Mouse (Mus musculus) liver, embryonic 11.5 days (tissue): ENCODE results near the gene Gch1. TPM values are rescaled to one million over a fixed set of nuclear protein-coding genes. Genes with fewer than 3 reads are reported as not detected.

Experiments used
- ATAC-seq: fragments of 200-750 bp; cut with Nextera tagmentation; replicated peaks from 2 replicates; pipeline ENCODE4 v1.8.0; 2017; ENCODE audit warnings: moderate number of reproducible peaks, mild to moderate bottlenecking, moderate TSS enrichment, moderate library complexity; ENCODE audit not compliant: low FRiP score
- DNase-seq: peaks from one replicate; pipeline ENCODE4 v3.0.0-alpha.2; 2017; ENCODE audit warnings: low spot score
- H3K27ac ChIP-seq: fragments of 300-500 bp; sonication (generic); 2 replicates; pipeline ENCODE4 v1.5.1; 2014; ENCODE audit warnings: mild to moderate bottlenecking, low read depth, low read length, control low read depth
- H3K27me3 ChIP-seq: fragments of 300-500 bp; sonication (generic); replicated peaks from 2 replicates; pipeline ENCODE4 v1.6.1; 2014; ENCODE audit warnings: low read length, mixed read lengths; ENCODE audit not compliant: control insufficient read depth, insufficient read depth
- H3K36me3 ChIP-seq: fragments of 300-500 bp; sonication (generic); 2 replicates; pipeline ENCODE4 v1.6.1; 2014; ENCODE audit warnings: mild to moderate bottlenecking, low read length, moderate library complexity, mixed read lengths; ENCODE audit not compliant: control insufficient read depth, insufficient read depth
- H3K4me1 ChIP-seq: fragments of 300-500 bp; sonication (generic); replicated peaks from 2 replicates; pipeline ENCODE4 v1.6.1; 2014; ENCODE audit warnings: low read length, mixed read lengths; ENCODE audit not compliant: control insufficient read depth, insufficient read depth
- H3K4me2 ChIP-seq: fragments of 300-500 bp; sonication (generic); 2 replicates; pipeline ENCODE4 v1.6.1; 2014; ENCODE audit warnings: mild to moderate bottlenecking, control low read depth, moderate library complexity
- H3K4me3 ChIP-seq: fragments of 300-500 bp; sonication (generic); 2 replicates; pipeline ENCODE4 v1.5.1; 2014; ENCODE audit warnings: low read depth, low read length, control low read depth
- H3K9ac ChIP-seq: fragments of 300-500 bp; sonication (generic); 2 replicates; pipeline ENCODE4 v1.6.1; 2014; ENCODE audit warnings: low read depth, low read length, control low read depth
- H3K9me3 ChIP-seq: fragments of 300-500 bp; sonication (generic); 2 replicates; pipeline ENCODE4 v1.6.1; 2016; ENCODE audit warnings: low read length, inconsistent platforms, mixed read lengths; ENCODE audit not compliant: control insufficient read depth
- WGBS: fragments of 180-500 bp; shearing (Covaris S2); extraction: QIAGEN DNeasy Blood & Tissue Kit; methylation state at CpG from one replicate; pipeline ENCODE4 v1.1.7; 2014; 5-methylcytosine and 5-hydroxymethylcytosine counted together
- polyA plus RNA-seq: library from polyadenylated mRNA; unstranded; fragments of >200 nt; fragmentation: Nextera tagmentation; extraction: Ambion mirVana; gene quantifications from 2 replicates; pipeline ENCODE4 v1.2.1, GENCODE M21; 2014

Gene Gch1
- polyA plus RNA-seq, 1 experiment from 2014 or later, result 3.4 TPM

DNA sequence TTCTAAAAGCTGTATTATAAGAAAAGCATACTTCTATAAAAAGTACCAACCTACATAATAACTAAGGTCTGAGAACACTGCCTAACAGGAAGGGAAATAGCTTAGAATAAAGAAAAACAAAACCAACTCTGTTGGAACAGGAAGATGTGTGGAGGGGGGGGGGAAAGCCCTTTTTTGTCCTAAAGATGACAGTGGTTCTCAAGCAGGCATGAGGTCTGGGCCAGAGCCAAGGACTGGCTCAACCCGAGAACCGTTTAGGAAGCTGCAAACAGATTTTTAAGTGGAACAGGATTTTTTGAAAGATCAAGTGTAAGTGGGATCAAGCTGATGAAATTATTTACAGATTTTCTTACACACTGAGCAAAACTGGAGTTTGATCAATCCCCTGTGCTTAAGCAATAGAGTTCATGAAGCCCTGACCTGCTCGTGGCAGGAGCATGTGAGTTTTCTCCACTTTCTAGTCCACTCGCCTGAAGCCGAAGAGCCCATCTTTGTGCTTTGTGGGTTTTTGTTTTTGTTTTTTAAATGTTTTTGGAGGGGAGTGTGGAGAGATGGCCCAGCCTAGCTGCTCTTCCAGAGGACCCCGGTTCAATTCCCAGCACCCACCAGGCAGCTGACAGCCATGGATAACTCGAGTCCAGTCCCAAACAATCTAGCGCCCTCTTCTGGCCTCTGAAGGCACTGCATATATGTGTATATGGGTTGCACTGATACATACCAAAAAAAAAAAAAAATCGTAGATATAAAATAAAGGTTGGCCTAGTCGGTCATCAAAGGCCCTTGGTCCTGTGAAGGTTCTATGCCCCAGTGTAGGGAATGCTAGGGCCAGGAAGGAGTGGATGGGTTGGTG, 35.5 kb upstream of the Gch1 start:
- H3K27me3 ChIP-seq, result no peaks in the 10 kb centered on the region
- no peak overlapping the region for H3K4me2 ChIP-seq
- no peak overlapping the region for H3K27ac ChIP-seq
- 82% methylated on average over 10 of the region's 10 CpGs for WGBS
- no peak for ATAC-seq
- H3K9ac ChIP-seq, result no peak overlapping the region
- H3K4me3 ChIP-seq, result no peak overlapping the region
- no peak for DNase-seq
- no peaks in the 10 kb centered on the region for H3K36me3 ChIP-seq
- H3K4me1 ChIP-seq, result no peaks in the 10 kb centered on the region
- H3K9me3 ChIP-seq, result no peaks in the 10 kb centered on the region

DNA sequence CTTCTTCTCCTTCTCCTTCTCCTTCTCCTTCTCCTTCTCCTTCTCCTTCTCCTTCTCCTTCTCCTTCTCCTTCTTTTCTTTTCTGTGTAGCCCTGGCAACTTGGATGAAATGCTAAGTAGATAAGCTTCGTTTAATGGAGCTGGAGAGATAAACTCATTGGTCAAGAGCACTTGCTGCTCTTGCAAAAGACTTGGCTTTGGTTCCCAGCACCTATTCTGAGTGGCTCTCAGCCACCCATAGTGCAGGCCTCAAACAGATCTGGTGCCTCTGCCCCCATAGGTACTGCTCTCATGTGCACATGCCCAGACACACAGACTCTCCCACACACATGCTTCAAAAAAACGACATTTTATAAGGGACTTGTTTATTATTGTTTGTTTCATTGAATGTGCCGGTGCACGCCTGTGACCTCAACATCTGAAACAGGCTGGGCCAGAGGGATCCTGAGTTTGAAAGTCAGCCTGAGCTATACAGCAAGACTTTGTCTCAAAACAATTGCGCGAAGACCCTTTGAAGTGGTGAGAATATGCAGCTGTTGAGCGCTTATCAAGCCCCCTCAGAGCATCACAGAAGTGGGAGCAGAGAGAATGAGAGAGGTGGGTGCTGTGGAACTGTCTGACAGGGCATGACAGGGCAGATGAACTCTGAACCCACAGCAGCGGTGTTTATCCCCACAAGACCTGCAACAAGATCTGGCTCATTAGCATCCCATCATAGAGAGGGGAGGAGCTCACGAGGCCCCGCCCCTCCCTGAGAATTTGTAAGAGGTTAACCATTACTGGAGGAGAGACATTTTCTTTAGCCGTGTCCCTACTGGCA, 33.6 kb upstream of the Gch1 start:
- no peak for DNase-seq
- Histone ChIP-seq H3K9me3 (no peaks in the 10 kb centered on the region), H3K4me1 (no peaks in the 10 kb centered on the region), H3K4me3 (no peak overlapping the region), H3K4me2 (no peak overlapping the region), H3K9ac (no peak overlapping the region), H3K27me3 (no peaks in the 10 kb centered on the region), H3K36me3 (no peaks in the 10 kb centered on the region), H3K27ac (no peak overlapping the region)
- 73% methylated on average over 11 of the region's 11 CpGs for WGBS
- no peak for ATAC-seq

GRCm38 (mm10) chr14:47221567-47221966, 32.4 kb upstream of the Gch1 start:
- no peak overlapping the region for H3K4me3 ChIP-seq
- H3K4me2 ChIP-seq, result no peak overlapping the region
- no peaks in the 10 kb centered on the region for H3K27me3 ChIP-seq
- DNase-seq, result no peak
- no peaks in the 10 kb centered on the region for H3K36me3 ChIP-seq
- no peak overlapping the region for H3K27ac ChIP-seq
- ATAC-seq, result no peak
- 76% methylated on average over 11 of the region's 11 CpGs for WGBS
- H3K9me3 ChIP-seq, result no peaks in the 10 kb centered on the region
- H3K4me1 ChIP-seq, result no peaks in the 10 kb centered on the region
- H3K9ac ChIP-seq, result no peak overlapping the region

GRCm38 (mm10) chr14:47220231-47221025, 31.2 kb upstream of the Gch1 start:
- ATAC-seq (no peak), DNase-seq (no peak)
- Histone ChIP-seq H3K4me2 (no peak overlapping the region), H3K4me1 (no peaks in the 10 kb centered on the region), H3K36me3 (no peaks in the 10 kb centered on the region), H3K9me3 (no peaks in the 10 kb centered on the region), H3K4me3 (no peak overlapping the region), H3K27ac (no peak overlapping the region), H3K27me3 (no peaks in the 10 kb centered on the region), H3K9ac (no peak overlapping the region)
- WGBS, result 73% methylated on average over 8 of the region's 8 CpGs

DNA sequence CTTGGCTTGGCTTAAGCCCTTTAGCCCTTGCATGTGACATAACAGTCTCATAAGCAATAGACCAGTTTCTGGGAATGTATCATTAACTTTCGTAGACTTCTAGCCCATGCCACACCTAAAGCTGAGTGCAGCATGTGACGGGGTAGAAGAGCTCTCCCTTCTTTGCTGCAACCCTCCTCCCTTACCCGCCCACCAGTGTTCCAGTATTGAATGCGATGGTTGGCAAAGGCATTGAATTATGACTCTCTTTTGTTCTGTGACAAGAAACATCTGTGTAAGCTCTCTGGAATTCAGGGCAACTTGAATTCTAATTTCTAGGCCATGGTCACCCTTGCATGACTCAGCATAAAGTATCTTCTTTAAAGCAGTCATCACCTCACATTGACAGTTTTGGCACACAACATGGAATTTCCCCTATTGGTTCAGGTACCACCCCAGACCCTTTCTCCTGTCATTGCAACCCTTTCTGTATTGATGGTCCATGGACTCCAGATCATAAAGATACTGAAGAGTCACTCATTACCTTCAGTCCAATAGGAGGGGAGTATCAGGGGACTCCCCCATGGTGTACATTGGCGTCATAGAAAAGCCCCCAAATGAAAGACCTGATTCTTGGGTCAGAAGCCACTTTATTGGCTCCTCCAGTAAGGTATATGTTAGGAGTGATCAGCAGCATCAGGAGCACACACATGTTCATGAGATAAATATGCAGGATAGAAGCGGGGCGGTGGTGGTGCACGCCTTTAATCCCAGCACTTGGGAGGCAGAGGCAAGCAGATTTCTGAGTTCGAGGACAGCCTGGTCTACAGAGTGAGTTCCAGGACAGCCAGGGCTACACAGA, 29.8 kb upstream of the Gch1 start:
- H3K9me3 ChIP-seq, result no peaks in the 10 kb centered on the region
- H3K27me3 ChIP-seq, result no peaks in the 10 kb centered on the region
- H3K9ac ChIP-seq, result no peak overlapping the region
- 84% methylated on average over 9 of the region's 9 CpGs for WGBS
- H3K36me3 ChIP-seq, result no peaks in the 10 kb centered on the region
- H3K4me1 ChIP-seq, result no peaks in the 10 kb centered on the region
- no peak overlapping the region for H3K4me3 ChIP-seq
- ATAC-seq (no peak), DNase-seq (no peak)
- H3K27ac ChIP-seq, result no peak overlapping the region
- H3K4me2 ChIP-seq, result no peak overlapping the region

GRCm38 (mm10) chr14:47216541-47216940, 27.3 kb upstream of the Gch1 start:
- H3K27ac ChIP-seq, result no peak overlapping the region
- no peaks in the 10 kb centered on the region for H3K9me3 ChIP-seq
- ATAC-seq (no peak), DNase-seq (no peak)
- H3K36me3 ChIP-seq, result no peaks in the 10 kb centered on the region
- WGBS, result 79% methylated on average over 2 of the region's 2 CpGs
- H3K9ac ChIP-seq, result no peak overlapping the region
- no peaks in the 10 kb centered on the region for H3K4me1 ChIP-seq
- no peak overlapping the region for H3K4me2 ChIP-seq
- no peak overlapping the region for H3K4me3 ChIP-seq
- H3K27me3 ChIP-seq, result no peaks in the 10 kb centered on the region

DNA sequence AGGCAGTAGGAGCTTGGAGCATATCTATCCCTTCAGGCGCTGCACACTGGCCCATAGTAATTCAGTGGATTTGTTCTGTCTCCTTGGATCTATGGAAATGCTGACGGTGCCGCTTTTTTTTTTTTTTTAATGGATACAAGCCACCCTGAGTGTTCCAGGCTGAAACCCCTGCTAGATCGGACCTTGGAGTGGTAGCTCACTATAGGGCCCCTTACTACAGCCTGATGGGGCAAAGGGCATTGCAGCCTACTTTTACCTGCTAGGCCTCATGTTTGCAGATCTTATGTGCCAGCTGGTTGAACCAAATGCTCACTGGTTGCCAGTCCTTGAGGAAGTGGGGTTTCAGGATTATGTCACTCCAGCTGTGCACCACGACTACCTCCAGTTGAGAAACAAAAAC, 25.2 kb upstream of the Gch1 start:
- DNase-seq (no peak), ATAC-seq (no peak)
- H3K4me1 ChIP-seq, result no peaks in the 10 kb centered on the region
- no peak overlapping the region for H3K27ac ChIP-seq
- no peaks in the 10 kb centered on the region for H3K27me3 ChIP-seq
- no peaks in the 10 kb centered on the region for H3K36me3 ChIP-seq
- H3K9ac ChIP-seq, result no peak overlapping the region
- no peak overlapping the region for H3K4me3 ChIP-seq
- H3K4me2 ChIP-seq, result no peak overlapping the region
- 78% methylated on average over 5 of the region's 5 CpGs for WGBS
- no peaks in the 10 kb centered on the region for H3K9me3 ChIP-seq

- H3K27me3 ChIP-seq, result no peaks in the 10 kb centered on the region
- H3K9me3 ChIP-seq, result no peaks in the 10 kb centered on the region
- H3K27ac ChIP-seq, result no peak overlapping the region
- ATAC-seq (no peak), DNase-seq (no peak)
- no peaks in the 10 kb centered on the region for H3K4me1 ChIP-seq
- no peak overlapping the region for H3K9ac ChIP-seq
- H3K4me3 ChIP-seq, result no peak overlapping the region
- no peaks in the 10 kb centered on the region for H3K36me3 ChIP-seq
- WGBS, result 83% methylated on average over 4 of the region's 4 CpGs
- no peak overlapping the region for H3K4me2 ChIP-seq
These were observed 24.1 kb upstream of the Gch1 start for GRCm38 (mm10) chr14:47213305-47213704.
